Mouse (Mus musculus): ENCODE data around the gene Adcy5.

GRCm38 (mm10) chr16:35237091-35237490, 82.4 kb downstream of the Adcy5 start:
- no peak for TF ChIP-seq CTCF (IDR thresholded peaks at IDR 0.05; ENCODE audit: borderline replicate concordance, insufficient read depth, low read depth, low read length)
- TF ChIP-seq POLR2A (IDR thresholded peaks at IDR 0.05; ENCODE audit: borderline replicate concordance, insufficient read depth, low read length): no peak
